Mouse (Mus musculus) brown adipose tissue, adult 24 weeks (tissue): ENCODE results near the gene Ppcs. TPM values are rescaled to one million over a fixed set of nuclear protein-coding genes. Genes with fewer than 3 reads are reported as not detected.

Source experiments
- H3K27ac ChIP-seq: fragments of 200-500 bp; replicated peaks from 2 replicates; pipeline ENCODE4 v1.5.1; 2012; ENCODE audit warnings: low read depth, mild to moderate bottlenecking, low read length
- H3K4me1 ChIP-seq: fragments of 200-500 bp; 2 replicates; pipeline ENCODE4 v1.6.1; 2012; ENCODE audit warnings: low read length, mixed read lengths; ENCODE audit not compliant: control insufficient read depth, insufficient read depth, insufficient read length
- H3K4me3 ChIP-seq: fragments of 200-500 bp; 2 replicates; pipeline ENCODE4 v1.5.1; 2012; ENCODE audit warnings: low read depth, mild to moderate bottlenecking, low read length, moderate library complexity; ENCODE audit not compliant: insufficient read depth
- polyA plus RNA-seq: library from polyadenylated mRNA; stranded (reverse); fragments of >200 nt; gene quantifications from 2 replicates; pipeline ENCODE4 v1.2.4, GENCODE M21; 2012; ENCODE audit not compliant: missing spikeins, insufficient read depth, insufficient read length

Ppcs gene
- 44.7 and 46.7 TPM in 2 replicates for polyA plus RNA-seq

- Histone ChIP-seq H3K4me3 (peak within 1 kb of the TSS; percentile 73), H3K27ac (peak within 1 kb of the TSS; percentile 97), H3K4me1 (peaks cover 5% of the 10 kb centered on the region; the same call in 1 of the 2 replicates)
Observed at GRCm38 (mm10) chr4:119422294-119422964, at the start of gene Ppcs, which contains the start of gene Zmynd12. TSS of gene Ppcs (minus strand) at chr4:119422420. TSS of gene Zmynd12 (plus strand) at chr4:119422814.

- H3K4me1 ChIP-seq: peaks cover 4% of the 10 kb centered on the region; the same call in 1 of the 2 replicates
- H3K27ac ChIP-seq: no peak overlapping the region
- no peak overlapping the region for H3K4me3 ChIP-seq
Observed at GRCm38 (mm10) chr4:119467720-119468380, 45.6 kb upstream of the Ppcs start.

GRCm38 (mm10) chr4:119465841-119466240 lies 43.6 kb upstream of the Ppcs start:
- Histone ChIP-seq H3K4me3 (no peak overlapping the region), H3K4me1 (peaks cover 4% of the 10 kb centered on the region; the same call in 1 of the 2 replicates), H3K27ac (no peak overlapping the region)

GRCm38 (mm10) chr4:119463756-119464419 lies 41.7 kb upstream of the Ppcs start:
- H3K27ac ChIP-seq: no peak overlapping the region

GRCm38 (mm10) chr4:119462858-119463755 lies 40.9 kb upstream of the Ppcs start:
- no peak overlapping the region for H3K27ac ChIP-seq
- H3K4me1 ChIP-seq: peaks cover 1% of the 10 kb centered on the region; the same call in 1 of the 2 replicates
- H3K4me3 ChIP-seq: no peak overlapping the region

More at GRCm38 (mm10) chr4:119463756-119464419, 41.7 kb upstream of the Ppcs start:
- no peak overlapping the region for H3K4me3 ChIP-seq
- H3K4me1 ChIP-seq: peaks cover 4% of the 10 kb centered on the region; the same call in 1 of the 2 replicates

- no peaks in the 10 kb centered on the region for H3K4me1 ChIP-seq
- H3K4me3 ChIP-seq: no peak overlapping the region
- H3K27ac ChIP-seq: no peak overlapping the region
Observed at GRCm38 (mm10) chr4:119462457-119462856, 40.2 kb upstream of the Ppcs start.

GRCm38 (mm10) chr4:119460728-119461141 lies 38.5 kb upstream of the Ppcs start:
- no peak overlapping the region for H3K4me3 ChIP-seq
- no peak overlapping the region for H3K27ac ChIP-seq
- no peaks in the 10 kb centered on the region for H3K4me1 ChIP-seq

GRCm38 (mm10) chr4:119460296-119460695 lies 38.1 kb upstream of the Ppcs start:
- H3K27ac ChIP-seq: no peak overlapping the region
- H3K4me3 ChIP-seq: no peak overlapping the region
- H3K4me1 ChIP-seq: no peaks in the 10 kb centered on the region

- H3K4me3 ChIP-seq: no peak overlapping the region
- no peak overlapping the region for H3K27ac ChIP-seq
- no peaks in the 10 kb centered on the region for H3K4me1 ChIP-seq
Observed at GRCm38 (mm10) chr4:119453533-119453932, 31.3 kb upstream of the Ppcs start.

- H3K4me3 ChIP-seq: no peak overlapping the region
- H3K27ac ChIP-seq: no peak overlapping the region
Observed at GRCm38 (mm10) chr4:119453128-119453527, 30.9 kb upstream of the Ppcs start.

GRCm38 (mm10) chr4:119450436-119450835 lies 28.2 kb upstream of the Ppcs start:
- no peak overlapping the region for H3K4me3 ChIP-seq
- no peak overlapping the region for H3K27ac ChIP-seq
- no peaks in the 10 kb centered on the region for H3K4me1 ChIP-seq

More at GRCm38 (mm10) chr4:119453128-119453527, 30.9 kb upstream of the Ppcs start:
- no peaks in the 10 kb centered on the region for H3K4me1 ChIP-seq

- Histone ChIP-seq H3K4me1 (no peaks in the 10 kb centered on the region), H3K27ac (no peak overlapping the region), H3K4me3 (no peak overlapping the region)
Observed at GRCm38 (mm10) chr4:119447786-119448185, 25.6 kb upstream of the Ppcs start.

GRCm38 (mm10) chr4:119447261-119447660 lies 25.0 kb upstream of the Ppcs start:
- Histone ChIP-seq H3K4me1 (no peaks in the 10 kb centered on the region; the same call in 1 of the 2 replicates), H3K4me3 (no peak overlapping the region), H3K27ac (no peak overlapping the region)

- Histone ChIP-seq H3K4me3 (no peak overlapping the region), H3K4me1 (no peaks in the 10 kb centered on the region; the same call in 1 of the 2 replicates), H3K27ac (no peak overlapping the region)
Observed at GRCm38 (mm10) chr4:119442539-119442938, 20.3 kb upstream of the Ppcs start.
